Mouse (Mus musculus): ENCODE results near the gene Psmd9. TPM values are rescaled to one million over a fixed set of nuclear protein-coding genes. Genes with fewer than 3 reads are reported as not detected.

Gene Psmd9
- polyA plus RNA-seq (2015; fragmentation: Nextera tagmentation; extraction: Ambion mirVana): 77.2 and 89.4 TPM in 2 replicates

DNA sequence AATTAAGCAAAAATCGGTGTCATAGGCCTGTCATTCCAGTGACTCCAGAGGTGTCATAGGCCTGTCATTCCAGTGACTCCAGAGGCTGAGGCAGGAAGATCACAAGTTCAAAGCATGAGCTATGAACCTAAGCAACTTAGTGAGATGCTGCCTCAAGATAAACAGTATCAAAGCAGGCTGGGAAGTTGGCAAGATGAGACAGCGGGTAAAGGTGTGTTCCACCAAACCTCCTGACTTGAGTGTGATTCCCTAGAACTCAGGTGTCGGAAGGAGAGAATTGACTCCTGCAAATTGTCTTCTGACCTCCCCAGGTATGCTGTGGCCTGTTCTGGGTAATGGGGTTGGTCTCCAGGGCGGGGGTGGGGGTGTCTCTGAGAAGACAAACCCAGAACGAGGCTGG, at the start of gene Psmd9:
TSS of gene Psmd9 (plus strand) at position 130 of the 400 bp plus-strand sequence.
- no peak within 1 kb of the TSS for H3K27ac ChIP-seq (ENCODE audit: low read depth, low read length)
- H3K36me3 ChIP-seq (ENCODE audit: control insufficient read depth, insufficient read depth, low read length): peaks cover 15% of the 10 kb centered on the region
- no peaks in the 10 kb centered on the region for H3K9me3 ChIP-seq (ENCODE audit: control insufficient read depth, low read length)
- WGBS: 85% methylated on average over 5 of the region's 5 CpGs
- no peak within 1 kb of the TSS for H3K9ac ChIP-seq (ENCODE audit: low read depth, low read length)
- no peak for ATAC-seq
- no peaks in the 10 kb centered on the region for H3K27me3 ChIP-seq (replicated peaks; ENCODE audit: control insufficient read depth, insufficient read depth, low read length)
- H3K4me3 ChIP-seq (ENCODE audit: low read length): no peak within 1 kb of the TSS
- H3K4me2 ChIP-seq (ENCODE audit: low read length): no peak within 1 kb of the TSS
- no peaks in the 10 kb centered on the region; the same call in 1 of the 2 replicates for H3K4me1 ChIP-seq (ENCODE audit: control insufficient read depth, insufficient read depth, low read depth, low read length)

DNA sequence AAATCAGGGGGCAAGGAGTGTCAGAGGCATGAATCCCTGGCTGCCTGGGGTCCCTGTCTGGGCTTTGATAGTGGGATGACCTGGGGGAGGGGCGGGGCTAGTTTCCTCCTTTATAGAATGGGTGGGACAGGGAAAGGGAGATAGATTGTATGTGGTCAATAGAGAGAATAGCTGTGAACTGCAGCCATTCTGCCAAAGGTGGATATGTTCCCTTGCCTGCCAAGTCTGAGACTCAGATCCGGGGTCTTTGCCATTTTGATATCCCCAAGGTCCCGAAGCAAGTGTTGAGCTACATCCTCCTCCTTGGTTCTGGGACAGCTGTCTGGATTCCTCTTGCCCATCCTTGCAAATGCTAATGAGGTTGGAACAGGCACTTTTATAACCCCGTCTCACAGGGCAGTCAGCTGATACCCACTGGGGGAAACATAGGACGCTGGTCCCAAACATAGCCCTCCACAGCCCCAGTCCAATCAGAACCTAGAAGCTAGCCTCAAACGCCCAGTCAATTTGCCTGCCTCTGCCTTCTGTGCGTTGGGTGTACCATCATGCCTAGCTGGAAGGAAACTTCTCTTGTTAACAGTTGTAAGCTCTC, 48.5 kb upstream of the Psmd9 start:
- H3K27me3 ChIP-seq (replicated peaks; ENCODE audit: control insufficient read depth, insufficient read depth, low read length): no peaks in the 10 kb centered on the region
- H3K27ac ChIP-seq (ENCODE audit: low read depth, low read length): no peak overlapping the region
- WGBS: 51% methylated on average over 7 of the region's 7 CpGs
- H3K4me3 ChIP-seq (ENCODE audit: low read length): no peak overlapping the region
- H3K9ac ChIP-seq (ENCODE audit: low read depth, low read length): no peak overlapping the region
- no peaks in the 10 kb centered on the region for H3K9me3 ChIP-seq (ENCODE audit: control insufficient read depth, low read length)
- H3K36me3 ChIP-seq (ENCODE audit: control insufficient read depth, insufficient read depth, low read length): no peaks in the 10 kb centered on the region
- no peak overlapping the region for H3K4me2 ChIP-seq (ENCODE audit: low read length)
- ATAC-seq: no peak
- no peaks in the 10 kb centered on the region for H3K4me1 ChIP-seq (ENCODE audit: control insufficient read depth, insufficient read depth, low read depth, low read length)

DNA sequence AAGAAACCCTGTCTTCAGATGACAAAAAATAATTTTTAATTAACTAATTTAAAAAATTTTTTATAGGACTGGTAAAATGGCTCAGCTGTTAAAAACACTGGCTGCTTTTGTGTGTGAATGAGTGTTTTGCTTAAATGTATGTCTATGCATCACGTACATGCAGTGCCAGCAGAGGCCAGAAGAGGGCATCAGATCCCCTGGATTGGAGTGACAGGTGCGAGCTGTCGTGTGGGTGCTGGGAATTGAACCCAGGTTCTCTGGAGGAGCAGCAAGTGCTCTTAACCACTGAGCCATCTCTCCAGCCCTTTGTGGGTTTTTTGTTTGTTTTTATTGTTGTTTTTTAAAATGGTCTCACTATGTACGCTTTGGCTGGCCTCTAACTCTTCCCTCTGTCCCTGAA, 47.0 kb upstream of the Psmd9 start:
- ATAC-seq: no peak
- Histone ChIP-seq H3K4me2 (ENCODE audit: low read length) (no peak overlapping the region), H3K4me3 (ENCODE audit: low read length) (no peak overlapping the region), H3K36me3 (ENCODE audit: control insufficient read depth, insufficient read depth, low read length) (no peaks in the 10 kb centered on the region), H3K4me1 (ENCODE audit: control insufficient read depth, insufficient read depth, low read depth, low read length) (no peaks in the 10 kb centered on the region), H3K27ac (ENCODE audit: low read depth, low read length) (no peak overlapping the region), H3K9ac (ENCODE audit: low read depth, low read length) (no peak overlapping the region), H3K9me3 (ENCODE audit: control insufficient read depth, low read length) (no peaks in the 10 kb centered on the region), H3K27me3 (replicated peaks; ENCODE audit: control insufficient read depth, insufficient read depth, low read length) (no peaks in the 10 kb centered on the region)
- WGBS: 87% methylated on average over 4 of the region's 4 CpGs

DNA sequence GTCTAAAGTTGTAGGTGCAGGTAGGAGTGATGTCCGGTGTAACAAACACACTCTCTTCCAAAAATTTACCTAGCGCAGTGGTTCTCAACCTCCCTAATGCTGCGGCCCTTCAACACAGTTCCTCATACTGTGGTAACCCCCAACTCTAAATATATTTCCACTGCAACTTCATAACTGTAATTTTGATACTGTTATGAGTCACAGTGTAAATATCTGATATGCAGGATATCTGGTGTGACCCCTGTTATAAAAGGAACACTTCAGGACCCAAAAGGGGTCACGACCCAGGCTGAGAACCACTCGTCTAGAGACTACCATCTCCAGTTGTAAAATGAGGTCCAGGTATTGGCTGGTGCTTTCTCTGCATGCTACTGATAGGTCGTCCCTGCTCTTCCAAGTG, 44.1 kb upstream of the Psmd9 start:
- 86% methylated on average over 6 of the region's 6 CpGs for WGBS
- Histone ChIP-seq H3K4me2 (ENCODE audit: low read length) (no peak overlapping the region), H3K36me3 (ENCODE audit: control insufficient read depth, insufficient read depth, low read length) (peaks cover 2% of the 10 kb centered on the region; the same call in 1 of the 2 replicates), H3K9ac (ENCODE audit: low read depth, low read length) (no peak overlapping the region), H3K27me3 (replicated peaks; ENCODE audit: control insufficient read depth, insufficient read depth, low read length) (no peaks in the 10 kb centered on the region), H3K27ac (ENCODE audit: low read depth, low read length) (no peak overlapping the region), H3K9me3 (ENCODE audit: control insufficient read depth, low read length) (no peaks in the 10 kb centered on the region), H3K4me3 (ENCODE audit: low read length) (no peak overlapping the region), H3K4me1 (ENCODE audit: control insufficient read depth, insufficient read depth, low read depth, low read length) (no peaks in the 10 kb centered on the region; the same call in 1 of the 2 replicates)
- no peak for ATAC-seq

DNA sequence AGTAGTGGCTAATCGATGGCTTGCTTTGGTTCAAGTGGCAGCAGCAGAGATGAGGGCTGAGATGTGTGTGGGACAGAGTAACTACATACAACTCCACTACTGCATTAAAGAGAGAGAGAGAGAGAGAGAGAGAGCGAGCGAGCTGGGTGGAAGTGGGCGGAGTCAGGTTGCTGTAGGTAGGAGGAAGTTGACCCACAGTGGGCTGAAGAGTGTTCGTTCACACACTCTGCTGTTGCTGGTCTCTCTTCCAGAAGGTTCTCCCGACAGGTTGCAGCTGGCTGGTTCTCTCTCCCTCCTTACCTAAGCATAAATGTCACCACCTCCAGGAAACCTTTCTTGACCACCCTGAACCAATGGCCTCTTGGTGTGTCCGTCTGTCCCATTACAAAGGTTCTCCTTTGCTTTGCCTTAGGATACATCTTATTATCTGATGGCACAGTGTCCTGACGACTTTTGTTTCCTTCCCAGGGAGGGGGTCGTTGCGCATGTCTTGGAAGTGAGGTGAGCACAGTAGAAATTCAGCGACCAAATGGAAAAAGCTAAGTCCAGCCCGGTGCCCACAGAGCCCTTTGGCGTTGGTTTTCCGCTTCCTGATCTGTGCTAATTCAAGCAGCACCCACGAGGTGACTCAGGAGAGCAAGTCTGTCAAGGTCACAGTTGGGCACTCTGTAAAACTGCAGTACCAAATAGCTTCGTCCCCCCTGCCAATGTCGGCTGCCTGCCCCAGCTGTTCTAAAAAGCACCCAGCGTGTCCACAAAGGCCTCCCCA, 43.4 kb upstream of the Psmd9 start:
- H3K36me3 ChIP-seq (ENCODE audit: control insufficient read depth, insufficient read depth, low read length): peaks cover 2% of the 10 kb centered on the region; the same call in 1 of the 2 replicates
- 82% methylated on average over 15 of the region's 18 CpGs for WGBS

DNA sequence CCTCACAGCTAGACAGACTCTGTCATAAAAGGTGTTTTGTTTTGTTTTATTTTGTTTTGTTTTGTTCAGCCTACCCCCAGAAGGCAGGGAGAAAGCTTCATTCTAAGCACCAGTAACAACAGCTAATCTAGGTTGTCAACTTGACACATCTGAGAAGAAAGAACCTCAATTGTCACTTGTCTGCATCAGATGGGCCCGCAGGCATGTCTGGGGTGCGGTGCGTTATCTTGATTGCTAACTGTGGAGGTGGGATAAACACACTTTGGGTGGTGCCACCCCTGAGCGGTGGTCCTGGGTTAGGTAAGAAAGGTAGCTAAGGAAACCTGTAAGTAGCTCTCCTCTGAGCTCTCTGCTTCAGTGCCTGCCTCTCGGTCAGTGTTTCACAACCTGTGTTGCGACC, 42.2 kb upstream of the Psmd9 start:
- WGBS: 78% methylated on average over 6 of the region's 6 CpGs
- H3K27ac ChIP-seq (ENCODE audit: low read depth, low read length): no peak overlapping the region
- H3K4me3 ChIP-seq (ENCODE audit: low read length): no peak overlapping the region
- peaks cover 2% of the 10 kb centered on the region for H3K4me1 ChIP-seq (ENCODE audit: control insufficient read depth, insufficient read depth, low read depth, low read length)
- H3K27me3 ChIP-seq (replicated peaks; ENCODE audit: control insufficient read depth, insufficient read depth, low read length): no peaks in the 10 kb centered on the region
- H3K9ac ChIP-seq (ENCODE audit: low read depth, low read length): no peak overlapping the region
- no peaks in the 10 kb centered on the region for H3K9me3 ChIP-seq (ENCODE audit: control insufficient read depth, low read length)
- no peak for ATAC-seq
- H3K4me2 ChIP-seq (ENCODE audit: low read length): no peak overlapping the region
- peaks cover 2% of the 10 kb centered on the region; the same call in 1 of the 2 replicates for H3K36me3 ChIP-seq (ENCODE audit: control insufficient read depth, insufficient read depth, low read length)

More for the DNA sequence above, 43.4 kb upstream of the Psmd9 start:
- Histone ChIP-seq H3K27ac (ENCODE audit: low read depth, low read length) (no peak overlapping the region), H3K9ac (ENCODE audit: low read depth, low read length) (no peak overlapping the region), H3K9me3 (ENCODE audit: control insufficient read depth, low read length) (no peaks in the 10 kb centered on the region), H3K4me1 (ENCODE audit: control insufficient read depth, insufficient read depth, low read depth, low read length) (no peaks in the 10 kb centered on the region; the same call in 1 of the 2 replicates), H3K4me3 (ENCODE audit: low read length) (no peak overlapping the region), H3K27me3 (replicated peaks; ENCODE audit: control insufficient read depth, insufficient read depth, low read length) (no peaks in the 10 kb centered on the region), H3K4me2 (ENCODE audit: low read length) (no peak overlapping the region)
- no peak for ATAC-seq

DNA sequence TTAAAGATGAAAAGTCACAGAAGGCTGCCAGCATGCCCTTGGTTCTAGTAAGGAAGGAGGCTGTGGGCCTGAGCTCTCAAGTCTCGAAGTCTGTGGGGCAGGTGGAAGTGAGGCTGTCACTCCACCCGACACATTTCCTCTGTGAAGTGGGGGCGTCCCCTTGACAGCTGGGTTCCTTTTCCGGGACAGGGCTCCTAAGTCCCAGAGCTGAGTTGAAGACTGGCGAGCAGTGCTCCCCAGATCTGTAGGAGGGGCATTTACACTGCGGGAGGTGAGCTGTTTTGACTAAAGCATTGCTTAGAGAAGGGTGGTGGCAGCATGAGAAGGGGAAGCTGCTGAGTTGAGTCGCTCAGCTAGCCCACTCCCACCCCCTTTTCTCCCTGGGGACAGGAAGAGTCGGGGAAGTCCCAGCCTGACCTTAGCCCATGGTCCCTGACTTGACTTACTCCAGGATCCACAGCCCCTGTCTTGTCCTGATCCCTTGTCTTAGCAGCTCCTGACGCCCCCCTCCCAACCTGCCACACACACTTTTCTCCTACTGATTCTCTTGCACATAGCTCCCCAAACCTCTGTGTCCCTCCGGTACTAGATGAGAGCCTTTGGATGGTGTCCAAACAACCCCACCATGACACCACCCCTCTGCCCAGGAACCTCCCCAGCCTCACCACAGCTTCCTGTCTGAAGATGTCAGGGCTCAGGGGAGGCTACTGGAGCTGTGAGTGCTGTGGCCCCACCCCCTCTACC, 40.6 kb upstream of the Psmd9 start:
- Histone ChIP-seq H3K4me3 (ENCODE audit: low read length) (no peak overlapping the region), H3K9ac (ENCODE audit: low read depth, low read length) (no peak overlapping the region), H3K4me2 (ENCODE audit: low read length) (no peak overlapping the region), H3K27me3 (replicated peaks; ENCODE audit: control insufficient read depth, insufficient read depth, low read length) (no peaks in the 10 kb centered on the region), H3K36me3 (ENCODE audit: control insufficient read depth, insufficient read depth, low read length) (peaks cover 2% of the 10 kb centered on the region; the same call in 1 of the 2 replicates), H3K9me3 (ENCODE audit: control insufficient read depth, low read length) (no peaks in the 10 kb centered on the region), H3K4me1 (ENCODE audit: control insufficient read depth, insufficient read depth, low read depth, low read length) (peaks cover 16% of the 10 kb centered on the region), H3K27ac (ENCODE audit: low read depth, low read length) (no peak overlapping the region)
- ATAC-seq: no peak
- 56% methylated on average over 10 of the region's 10 CpGs for WGBS

DNA sequence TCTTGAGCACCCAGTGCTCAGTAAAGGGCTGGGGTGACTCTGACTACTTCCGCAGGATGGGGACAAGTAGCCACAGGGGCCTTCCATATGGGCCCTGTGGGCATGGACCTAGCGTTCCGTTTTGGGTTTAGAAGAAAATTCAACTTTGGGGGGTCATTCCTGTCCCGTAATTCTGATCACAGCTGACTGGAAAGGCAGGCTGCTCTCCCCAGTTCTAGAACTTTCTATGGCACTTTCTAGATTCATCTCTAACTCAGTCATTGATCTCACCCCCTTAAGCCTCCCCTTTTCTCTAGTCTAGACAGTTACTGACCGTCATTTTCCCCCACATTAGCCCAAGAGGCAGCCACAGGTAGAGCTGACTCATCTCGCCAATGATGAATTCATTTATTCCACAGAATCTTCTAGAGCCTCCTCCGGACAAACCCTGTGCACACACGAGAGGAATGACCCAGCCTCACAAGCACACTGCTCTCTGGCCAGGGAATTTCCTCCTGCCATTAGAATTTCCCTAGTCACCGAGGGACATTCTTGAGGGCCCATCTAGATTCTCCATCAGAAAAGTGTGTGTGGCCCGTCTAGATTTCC, 39.9 kb upstream of the Psmd9 start:
- H3K4me2 ChIP-seq (ENCODE audit: low read length): no peak overlapping the region
- WGBS: 87% methylated on average over 10 of the region's 10 CpGs
- peaks cover 23% of the 10 kb centered on the region for H3K4me1 ChIP-seq (ENCODE audit: control insufficient read depth, insufficient read depth, low read depth, low read length)
- H3K4me3 ChIP-seq (ENCODE audit: low read length): no peak overlapping the region
- no peak overlapping the region for H3K27ac ChIP-seq (ENCODE audit: low read depth, low read length)
- ATAC-seq: no peak
- no peaks in the 10 kb centered on the region for H3K27me3 ChIP-seq (replicated peaks; ENCODE audit: control insufficient read depth, insufficient read depth, low read length)
- peaks cover 2% of the 10 kb centered on the region; the same call in 1 of the 2 replicates for H3K36me3 ChIP-seq (ENCODE audit: control insufficient read depth, insufficient read depth, low read length)
- no peak overlapping the region for H3K9ac ChIP-seq (ENCODE audit: low read depth, low read length)
- no peaks in the 10 kb centered on the region for H3K9me3 ChIP-seq (ENCODE audit: control insufficient read depth, low read length)

All from hindbrain, embryonic 16.5 days (tissue).